Mouse (Mus musculus): Measurements from ENCODE around the gene Ppp3cb.

- TF ChIP-seq CTCF (IDR thresholded peaks at IDR 0.05; ENCODE audit: extremely low read depth, insufficient read length, insufficient replicate concordance, low read depth, low read length) (no peak), POLR2A (IDR thresholded peaks at IDR 0.05; ENCODE audit: low read depth, low read length) (no peak)
Measured at GRCm38 (mm10) chr14:20508424-20508823, 37.9 kb downstream of the Ppp3cb start.

Data from small intestine, adult 2 months (tissue).